Mouse (Mus musculus): ENCODE measurements around the gene Pcdh7. TPM values are rescaled to one million over a fixed set of nuclear protein-coding genes. Genes with fewer than 3 reads are reported as not detected.
"Not testable (repeated sequence)": the region's sequence is repeated elsewhere in the genome, so short reads cannot be mapped to it uniquely, and the experiment has no call there.

Gene Pcdh7
- polyA plus RNA-seq (2012; rRNA removed) = 2.9 and 3.6 TPM in 2 replicates

DNA sequence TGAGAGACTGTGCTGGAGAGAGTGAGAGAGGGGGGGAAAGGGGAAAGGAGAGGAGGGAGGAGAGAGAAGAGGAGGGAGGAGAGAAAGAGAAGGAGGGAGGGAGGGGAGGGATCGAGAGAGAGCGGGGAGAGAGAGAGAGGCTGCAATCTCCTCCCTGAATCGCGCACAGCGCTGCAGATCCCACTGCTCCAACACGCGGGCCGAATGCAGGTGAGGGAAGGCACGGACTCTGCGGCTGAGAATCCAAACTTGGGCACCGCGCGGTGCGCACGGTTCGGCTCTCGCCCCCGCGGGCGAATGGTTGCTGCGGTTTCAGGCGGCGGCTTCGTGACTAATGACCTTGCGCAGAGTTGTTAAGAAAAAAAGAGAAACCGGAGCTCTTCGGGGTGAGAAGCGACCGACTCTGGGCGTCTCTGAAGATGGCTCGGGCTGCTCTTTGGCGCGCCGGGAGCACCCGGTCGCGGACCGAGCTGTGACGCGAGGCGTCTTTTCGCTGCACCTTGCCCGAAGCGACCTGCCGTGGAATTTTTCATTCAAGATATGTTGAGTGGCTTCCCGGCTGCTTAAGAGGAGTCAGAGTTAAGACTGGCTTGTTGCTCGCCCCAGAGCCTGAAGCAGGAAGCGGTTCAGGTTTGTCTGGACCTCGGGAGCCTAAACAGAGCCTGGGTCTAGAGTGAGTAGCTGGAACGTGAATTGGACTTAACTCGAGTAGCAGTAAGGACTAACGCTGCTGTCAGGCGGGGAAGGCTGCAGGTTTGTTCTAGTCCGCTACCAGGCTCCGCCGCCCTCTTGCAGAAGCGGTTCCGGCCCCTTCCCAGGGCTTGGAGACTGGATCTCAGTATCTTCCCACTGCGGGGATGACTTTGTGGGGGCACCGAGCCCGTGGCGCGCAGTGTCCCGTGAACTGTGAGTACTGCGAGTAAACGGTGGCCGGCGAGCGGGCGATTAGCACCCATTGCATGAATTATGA lies at the start of gene Pcdh7:
Gene Pcdh7 (plus strand): TSS at position 62 of the 970 bp plus-strand sequence.
- Histone ChIP-seq H3K4me1 (replicated peaks; ENCODE audit: control insufficient read depth, insufficient read depth, low read length) (peaks cover 45% of the 10 kb centered on the region), H3K4me3 (ENCODE audit: control insufficient read depth, insufficient read depth, low read length) (peak within 1 kb of the TSS; percentile 57), H3K36me3 (ENCODE audit: control insufficient read depth, insufficient read depth, low read length) (no peaks in the 10 kb centered on the region), H3K27ac (ENCODE audit: control insufficient read depth, insufficient read depth, low read length) (no peak within 1 kb of the TSS), H3K27me3 (ENCODE audit: control insufficient read depth, insufficient read depth, low read length) (peaks cover 16% of the 10 kb centered on the region)
- peak; percentile 6 for DNase-seq
- WGBS = 1% methylated on average over 70 of the region's 70 CpGs
- no peak for TF ChIP-seq POLR2A (IDR thresholded peaks at IDR 0.05; ENCODE audit: control insufficient read depth, extremely low read depth, insufficient read depth, low read length, poor library complexity)

DNA sequence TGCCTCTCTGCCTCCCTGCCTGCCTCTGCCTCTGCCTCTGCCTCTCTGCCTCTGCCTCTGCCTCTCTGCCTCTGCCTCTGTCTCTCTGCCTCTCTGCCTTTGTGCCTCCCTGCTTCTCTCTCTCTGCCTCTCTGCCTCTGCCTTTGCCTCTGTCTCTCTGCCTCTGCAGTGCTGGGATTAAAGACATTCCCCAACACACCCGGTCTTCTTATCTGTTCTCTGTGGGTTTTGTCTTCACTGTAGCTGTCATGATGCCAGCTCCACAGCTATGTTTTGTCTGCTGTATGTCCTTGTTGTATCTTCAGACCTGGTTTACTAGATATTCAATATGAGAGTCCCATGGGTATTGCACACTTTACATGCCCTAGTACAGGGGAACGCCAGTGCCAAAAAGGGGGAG lies 40.8 kb upstream of the Pcdh7 start:
- not testable (repeated sequence) for H3K27ac ChIP-seq (ENCODE audit: control insufficient read depth, insufficient read depth, low read length); H3K4me1 ChIP-seq (replicated peaks; ENCODE audit: control insufficient read depth, insufficient read depth, low read length)
- 81% methylated on average over 2 of the region's 2 CpGs for WGBS

DNA sequence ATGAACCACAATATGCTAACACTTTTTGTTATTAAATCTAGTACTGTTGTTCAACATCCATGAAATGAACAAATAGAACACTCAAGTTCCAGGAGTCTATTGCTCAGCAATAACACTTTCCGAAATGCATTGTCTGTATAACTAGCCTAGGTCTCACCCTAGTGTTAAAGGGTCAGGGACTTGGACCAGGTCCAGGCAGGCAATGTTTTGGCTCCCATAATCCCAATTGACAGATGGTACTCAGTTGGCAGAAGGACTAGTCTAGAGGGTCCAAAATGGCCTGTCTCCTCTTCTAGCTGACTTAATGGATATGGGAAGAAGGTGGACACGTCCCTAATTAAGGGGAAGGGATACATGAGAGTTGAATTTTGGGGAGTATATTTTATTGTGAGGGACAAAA lies 9.4 kb upstream of the Pcdh7 start:
- TF ChIP-seq CTCF (IDR thresholded peaks at IDR 0.05; ENCODE audit: borderline replicate concordance, control insufficient read depth, extremely low read depth, insufficient read depth, low read length, poor library complexity) (no peak), POLR2A (IDR thresholded peaks at IDR 0.05; ENCODE audit: control insufficient read depth, extremely low read depth, insufficient read depth, low read length, poor library complexity) (no peak)
- no peaks in the 10 kb centered on the region for H3K27me3 ChIP-seq (ENCODE audit: control insufficient read depth, insufficient read depth, low read length)
- H3K4me3 ChIP-seq (ENCODE audit: control insufficient read depth, insufficient read depth, low read length) = no peak overlapping the region
- H3K36me3 ChIP-seq (ENCODE audit: control insufficient read depth, insufficient read depth, low read length) = no peaks in the 10 kb centered on the region
- no peak for DNase-seq
- no peaks in the 10 kb centered on the region for H3K4me1 ChIP-seq (replicated peaks; ENCODE audit: control insufficient read depth, insufficient read depth, low read length)
- WGBS = 92% methylated on average over 2 of the region's 2 CpGs
- H3K27ac ChIP-seq (ENCODE audit: control insufficient read depth, insufficient read depth, low read length) = no peak overlapping the region

More for the DNA sequence above, 40.8 kb upstream of the Pcdh7 start:
- not testable (repeated sequence) for H3K4me3 ChIP-seq (ENCODE audit: control insufficient read depth, insufficient read depth, low read length); DNase-seq; H3K36me3 ChIP-seq (ENCODE audit: control insufficient read depth, insufficient read depth, low read length); H3K27me3 ChIP-seq (ENCODE audit: control insufficient read depth, insufficient read depth, low read length)

DNA sequence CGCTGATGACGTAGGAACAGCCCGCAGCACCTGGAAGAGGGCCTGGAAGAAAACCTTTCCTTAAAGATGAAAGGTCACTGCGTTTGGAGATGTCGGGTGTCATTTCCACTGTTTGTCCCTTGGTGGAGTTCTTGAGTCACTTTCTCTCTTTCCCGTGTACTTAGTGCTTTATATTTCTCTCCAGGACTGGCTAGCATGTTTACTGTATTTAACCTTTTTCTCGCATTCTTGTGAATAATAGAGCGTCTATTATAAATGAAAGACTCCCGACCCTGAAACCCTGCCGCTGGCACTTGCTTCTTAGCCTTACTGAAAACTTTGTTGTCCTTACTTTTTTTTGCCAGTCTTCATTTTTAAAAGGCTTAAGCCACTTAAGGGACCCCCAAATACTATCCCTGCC lies 3.8 kb upstream of the Pcdh7 start:
- peak; percentile 7 for DNase-seq
- no peaks in the 10 kb centered on the region for H3K36me3 ChIP-seq (ENCODE audit: control insufficient read depth, insufficient read depth, low read length)
- H3K27ac ChIP-seq (ENCODE audit: control insufficient read depth, insufficient read depth, low read length) = no peak overlapping the region
- TF ChIP-seq CTCF (IDR thresholded peaks at IDR 0.05; ENCODE audit: borderline replicate concordance, control insufficient read depth, extremely low read depth, insufficient read depth, low read length, poor library complexity) (no peak), POLR2A (IDR thresholded peaks at IDR 0.05; ENCODE audit: control insufficient read depth, extremely low read depth, insufficient read depth, low read length, poor library complexity) (no peak)
- peaks cover 10% of the 10 kb centered on the region for H3K27me3 ChIP-seq (ENCODE audit: control insufficient read depth, insufficient read depth, low read length)
- H3K4me3 ChIP-seq (ENCODE audit: control insufficient read depth, insufficient read depth, low read length) = no peak overlapping the region
- 1% methylated on average over 10 of the region's 10 CpGs for WGBS
- peaks cover 40% of the 10 kb centered on the region for H3K4me1 ChIP-seq (replicated peaks; ENCODE audit: control insufficient read depth, insufficient read depth, low read length)

DNA sequence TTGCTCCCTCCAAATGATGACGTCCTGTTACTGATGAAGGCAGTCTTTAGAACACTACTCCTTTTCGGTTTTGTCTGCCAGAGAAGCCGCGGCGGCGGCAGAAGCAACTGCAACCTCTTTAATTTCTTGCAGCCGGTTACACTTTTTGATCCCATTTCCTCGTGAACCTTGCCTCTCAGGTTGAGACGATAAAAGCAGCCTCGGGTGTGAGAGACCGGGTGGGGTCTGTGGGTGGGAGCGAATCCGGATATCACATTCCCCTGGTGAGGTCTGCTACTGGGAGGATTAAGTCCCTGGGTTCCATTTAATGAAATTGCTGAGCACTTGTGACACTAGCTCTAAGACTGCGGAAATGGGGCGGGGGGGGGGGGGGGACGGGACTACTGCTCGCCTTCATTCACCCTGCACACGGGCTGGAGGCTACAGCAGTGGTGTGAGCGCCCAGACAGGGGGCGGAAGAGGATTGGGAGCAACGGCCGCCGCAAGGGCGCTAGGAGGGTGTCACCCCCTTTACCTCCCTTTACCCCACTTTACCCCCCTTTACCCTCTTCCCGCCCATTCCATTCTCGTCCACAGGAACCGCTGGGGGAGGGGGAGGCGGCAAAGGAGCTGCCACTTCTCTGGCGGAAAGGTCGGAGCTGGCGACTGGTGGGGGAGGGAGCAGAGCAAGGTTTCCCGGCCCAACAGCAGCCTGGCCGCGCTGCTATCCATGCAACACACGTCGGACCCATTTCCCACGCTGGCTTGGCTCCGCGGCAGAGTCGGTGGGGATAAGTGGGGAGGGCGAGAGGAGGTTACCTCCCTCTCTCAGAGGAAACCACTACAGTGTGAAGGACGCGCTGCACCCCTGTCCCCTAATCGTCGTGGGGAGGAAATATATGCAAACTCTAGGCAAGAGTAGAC lies 2.9 kb upstream of the Pcdh7 start:
- Histone ChIP-seq H3K4me3 (ENCODE audit: control insufficient read depth, insufficient read depth, low read length) (peak overlapping the region; percentile 43), H3K27me3 (ENCODE audit: control insufficient read depth, insufficient read depth, low read length) (peaks cover 15% of the 10 kb centered on the region), H3K36me3 (ENCODE audit: control insufficient read depth, insufficient read depth, low read length) (no peaks in the 10 kb centered on the region), H3K27ac (ENCODE audit: control insufficient read depth, insufficient read depth, low read length) (no peak overlapping the region), H3K4me1 (replicated peaks; ENCODE audit: control insufficient read depth, insufficient read depth, low read length) (peaks cover 45% of the 10 kb centered on the region)
- TF ChIP-seq CTCF (IDR thresholded peaks at IDR 0.05; ENCODE audit: borderline replicate concordance, control insufficient read depth, extremely low read depth, insufficient read depth, low read length, poor library complexity) = no peak
- no peak for TF ChIP-seq POLR2A (IDR thresholded peaks at IDR 0.05; ENCODE audit: control insufficient read depth, extremely low read depth, insufficient read depth, low read length, poor library complexity)
- WGBS = under 1% methylated on average over 45 of the region's 45 CpGs
- DNase-seq = peak; percentile 32

DNA sequence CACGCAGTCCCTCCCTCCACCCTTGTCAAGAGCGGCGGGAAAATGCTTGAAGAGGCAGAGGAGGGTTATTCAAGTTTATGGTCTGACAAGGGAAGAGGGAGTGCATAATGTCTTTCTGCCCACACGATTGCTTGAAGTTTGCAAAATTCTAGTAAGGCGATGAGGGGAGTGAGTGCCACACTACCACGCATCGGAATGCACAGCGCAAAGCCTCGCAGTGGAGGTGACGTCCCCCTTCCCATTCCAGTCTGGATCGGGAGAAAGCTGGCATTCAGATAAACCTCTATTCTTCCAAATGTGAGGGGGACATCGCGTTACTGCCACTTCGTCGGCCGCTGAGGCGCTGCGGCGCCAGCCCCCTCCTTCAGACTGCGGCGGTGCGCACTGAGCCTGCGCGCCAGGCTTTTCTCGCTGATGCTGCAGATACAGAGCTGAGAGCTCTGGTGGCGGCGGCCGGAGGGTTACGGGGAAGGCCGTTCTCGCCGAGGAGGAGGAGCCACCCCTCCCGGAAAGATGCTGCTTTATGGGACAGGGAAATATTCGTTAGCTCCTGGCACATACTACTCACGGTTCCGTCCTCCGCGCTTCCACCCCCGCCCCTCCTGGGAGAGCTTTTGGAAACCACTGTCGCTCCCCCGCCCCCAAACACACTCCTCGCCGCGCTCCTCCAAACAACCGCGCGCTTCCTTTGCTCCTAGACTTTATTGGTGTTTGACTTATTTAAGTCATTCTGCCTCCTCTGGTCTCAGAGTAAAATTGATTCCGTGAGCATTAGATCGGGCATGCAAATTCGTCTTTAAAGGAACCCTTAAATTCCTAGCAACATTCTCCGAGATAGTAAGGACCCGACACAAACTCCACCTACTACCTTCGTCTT lies 2.0 kb upstream of the Pcdh7 start:
- peaks cover 16% of the 10 kb centered on the region for H3K27me3 ChIP-seq (ENCODE audit: control insufficient read depth, insufficient read depth, low read length)
- peak overlapping the region; percentile 43 for H3K4me3 ChIP-seq (ENCODE audit: control insufficient read depth, insufficient read depth, low read length)
- TF ChIP-seq POLR2A (IDR thresholded peaks at IDR 0.05; ENCODE audit: control insufficient read depth, extremely low read depth, insufficient read depth, low read length, poor library complexity) = no peak
- TF ChIP-seq CTCF (IDR thresholded peaks at IDR 0.05; ENCODE audit: borderline replicate concordance, control insufficient read depth, extremely low read depth, insufficient read depth, low read length, poor library complexity) = no peak
- peaks cover 45% of the 10 kb centered on the region for H3K4me1 ChIP-seq (replicated peaks; ENCODE audit: control insufficient read depth, insufficient read depth, low read length)
- WGBS = under 1% methylated on average over 53 of the region's 53 CpGs
- no peaks in the 10 kb centered on the region for H3K36me3 ChIP-seq (ENCODE audit: control insufficient read depth, insufficient read depth, low read length)
- DNase-seq = peak; percentile 58
- H3K27ac ChIP-seq (ENCODE audit: control insufficient read depth, insufficient read depth, low read length) = no peak overlapping the region
